Mouse (Mus musculus) neutrophil, adult 5-6 weeks (primary cell): ENCODE data around the gene 1700001P01Rik. TPM values are rescaled to one million over a fixed set of nuclear protein-coding genes. Genes with fewer than 3 reads are reported as not detected.
"Not testable (repeated sequence)": the region's sequence is repeated elsewhere in the genome, so short reads cannot be mapped to it uniquely, and the experiment has no call there.

ENCODE experiments used
- ATAC-seq: fragments of 151-379, 151-347 bp; 2 replicates; pipeline ENCODE4 v1.8.0; 2017; ENCODE audit warnings: mild to moderate bottlenecking, moderate TSS enrichment; ENCODE audit not compliant: insufficient number of reproducible peaks, poor library complexity, low FRiP score, severe bottlenecking; ENCODE audit errors: extremely low read depth
- total RNA-seq: library from RNA; stranded (forward); fragments of 200-1000 nt; gene quantifications from 2 replicates; pipeline ENCODE4 v1.2.3, GENCODE M21; 2017

1700001P01Rik gene
- total RNA-seq, 1 experiment from 2014 or later: 0.81 TPM

- ATAC-seq: peak; percentile 72
These were observed 23.7 kb upstream of the 1700001P01Rik start for GRCm38 (mm10) chr11:97799146-97799993.

GRCm38 (mm10) chr11:97798782-97799145 lies 23.0 kb upstream of the 1700001P01Rik start, which contains the start of gene Lasp1:
Lasp1 (plus strand) TSS chr11:97799000.
- ATAC-seq: peak; percentile 33; the same call in 1 of the 2 replicates

GRCm38 (mm10) chr11:97798083-97798435 lies 22.3 kb upstream of the 1700001P01Rik start:
- ATAC-seq: no peak

- no peak for ATAC-seq
These were observed 21.8 kb upstream of the 1700001P01Rik start for GRCm38 (mm10) chr11:97797369-97798082.

GRCm38 (mm10) chr11:97796910-97797309 lies 21.2 kb upstream of the 1700001P01Rik start:
- no peak for ATAC-seq

GRCm38 (mm10) chr11:97793165-97793564 lies 17.4 kb upstream of the 1700001P01Rik start:
- ATAC-seq: peak; percentile 81

- ATAC-seq: not testable (repeated sequence)
These were observed 15.2 kb upstream of the 1700001P01Rik start for GRCm38 (mm10) chr11:97790778-97791438.

GRCm38 (mm10) chr11:97789727-97790126 lies 14.0 kb upstream of the 1700001P01Rik start:
- no peak for ATAC-seq

GRCm38 (mm10) chr11:97787961-97788360 lies 12.2 kb upstream of the 1700001P01Rik start:
- ATAC-seq: no peak

GRCm38 (mm10) chr11:97782564-97782895 lies 6.8 kb upstream of the 1700001P01Rik start:
- ATAC-seq: no peak

GRCm38 (mm10) chr11:97781832-97782563 lies 6.3 kb upstream of the 1700001P01Rik start, which contains the start of gene Rpl23:
Rpl23 (minus strand) TSS chr11:97782437.
- peak; percentile 93 for ATAC-seq

GRCm38 (mm10) chr11:97781478-97781831 lies 5.7 kb upstream of the 1700001P01Rik start:
- no peak for ATAC-seq

- no peak for ATAC-seq
These were observed 4.4 kb upstream of the 1700001P01Rik start for GRCm38 (mm10) chr11:97779968-97780701.

- no peak for ATAC-seq
These were observed 3.2 kb upstream of the 1700001P01Rik start for GRCm38 (mm10) chr11:97778918-97779317.

GRCm38 (mm10) chr11:97777129-97777529 lies 1.4 kb upstream of the 1700001P01Rik start:
- no peak for ATAC-seq

- no peak for ATAC-seq
These were observed 895 bp upstream of the 1700001P01Rik start for GRCm38 (mm10) chr11:97776497-97777128.

GRCm38 (mm10) chr11:97775186-97775585 lies 532 bp downstream of the 1700001P01Rik start:
- no peak for ATAC-seq

- peak; percentile 42; the same call in 1 of the 2 replicates for ATAC-seq
These were observed 4.3 kb downstream of the 1700001P01Rik start for GRCm38 (mm10) chr11:97771410-97771809.
